Mouse (Mus musculus): ENCODE measurements around the gene Agfg1. TPM values are rescaled to one million over a fixed set of nuclear protein-coding genes. Genes with fewer than 3 reads are reported as not detected.

Agfg1 gene
- total RNA-seq (2021): 10 to 100 TPM; 80.4 to 83.2 TPM
- long read RNA-seq, experiment 1, full-length matches to known transcripts: 39 of 64 reads
- long read RNA-seq, experiment 1, partial matches to known transcripts: 0 of 64 reads
- long read RNA-seq, experiment 1, other reads (novel, unspliced or antisense): 25 of 64 reads
- long read RNA-seq, experiment 2, full-length matches to known transcripts: 33 of 71 reads
- long read RNA-seq, experiment 2, partial matches to known transcripts: 2 of 71 reads
- long read RNA-seq, experiment 2, other reads (novel, unspliced or antisense): 36 of 71 reads

DNA sequence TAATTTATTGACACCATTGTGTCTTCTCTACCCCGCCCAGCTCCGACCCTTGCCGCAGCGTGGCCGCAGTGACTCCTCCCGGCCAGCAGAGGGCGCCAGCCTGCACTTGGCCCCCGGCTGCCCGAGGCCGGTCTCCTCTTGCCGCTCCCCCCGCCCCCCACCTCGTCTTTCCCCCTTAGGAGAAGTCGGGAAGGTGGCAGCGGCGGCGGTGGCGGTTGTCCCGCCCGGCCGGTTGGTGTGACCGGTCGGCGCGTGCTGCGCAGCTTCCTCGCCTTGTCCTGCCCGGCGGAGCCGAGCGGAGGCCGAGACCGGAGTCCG lies at the start of gene Agfg1:
Agfg1 (plus strand) TSS at position 188 of the 318 bp plus-strand sequence.
- DNase-seq (ENCODE audit: low spot score in 2 of 2): peak; percentile 95 to 96

- DNase-seq (ENCODE audit: low spot score in 2 of 2): no peak
These were observed 48.2 kb upstream of the Agfg1 start for GRCm38 (mm10) chr1:82791105-82791504.

DNA sequence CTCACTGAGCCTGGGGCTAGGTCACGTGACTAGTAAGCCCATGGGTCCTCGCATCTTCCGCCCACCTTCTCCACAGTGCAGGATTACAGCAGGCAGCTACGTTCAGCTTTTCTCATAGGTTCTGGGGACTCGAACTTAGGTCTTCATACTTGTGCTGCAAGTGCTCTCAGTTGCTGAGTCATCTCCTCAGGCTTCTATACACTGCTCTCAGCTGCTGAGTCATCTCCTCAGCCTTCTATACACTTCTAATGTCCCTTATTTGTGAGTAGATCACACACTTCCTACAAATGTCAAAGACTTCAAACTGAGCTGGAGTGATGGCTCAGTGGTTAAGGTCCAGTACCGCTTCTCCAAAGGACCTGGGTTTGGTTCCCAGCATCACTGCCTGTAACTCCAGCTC lies 47.0 kb upstream of the Agfg1 start:
- DNase-seq (ENCODE audit: low spot score in 2 of 2): no peak

GRCm38 (mm10) chr1:82793110-82793509 lies 46.2 kb upstream of the Agfg1 start:
- no peak for DNase-seq (ENCODE audit: low spot score in 2 of 2)

DNA sequence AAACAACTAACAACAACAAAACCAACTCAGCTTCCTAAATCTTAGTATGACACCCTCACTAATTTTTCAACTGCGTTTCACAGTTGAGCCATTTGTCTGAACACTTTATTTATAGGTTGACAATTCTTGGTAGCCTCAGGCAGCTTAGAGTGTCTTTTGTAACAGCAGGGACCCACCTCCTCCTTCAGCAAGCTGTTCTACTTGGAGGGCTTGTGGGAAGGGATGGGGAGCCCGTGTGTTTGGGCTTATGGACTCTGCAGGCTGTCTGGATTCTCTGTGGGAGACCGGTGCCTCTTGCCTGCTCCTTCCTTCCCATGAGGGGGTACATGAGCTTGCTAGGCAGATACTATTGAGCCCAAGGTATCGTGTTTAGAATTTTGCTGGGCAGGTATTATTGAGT lies 45.3 kb upstream of the Agfg1 start:
- peak; percentile 31 to 55 for DNase-seq (ENCODE audit: low spot score in 2 of 2)

DNA sequence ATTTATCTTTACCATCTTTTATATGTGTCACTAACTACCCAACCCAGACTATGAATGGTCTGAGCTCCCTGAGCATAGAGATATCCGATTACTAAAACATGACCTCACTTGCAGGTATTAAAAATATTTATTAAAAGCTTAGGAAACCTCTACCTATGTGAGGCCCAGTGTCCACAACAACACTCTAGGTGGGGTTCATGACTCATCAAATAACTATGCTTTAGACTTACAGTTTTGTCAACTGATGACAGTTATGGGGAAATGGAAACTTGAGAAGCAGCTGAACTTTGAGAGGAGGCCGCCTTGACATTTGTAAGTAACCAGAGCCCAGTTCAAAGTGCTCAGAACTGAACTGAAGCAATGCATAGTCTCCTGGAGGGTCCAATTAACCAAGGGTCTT lies 44.1 kb upstream of the Agfg1 start:
- DNase-seq (ENCODE audit: low spot score in 2 of 2): no peak

GRCm38 (mm10) chr1:82795702-82796443 lies 43.4 kb upstream of the Agfg1 start:
- no peak for DNase-seq (ENCODE audit: low spot score in 2 of 2)

DNA sequence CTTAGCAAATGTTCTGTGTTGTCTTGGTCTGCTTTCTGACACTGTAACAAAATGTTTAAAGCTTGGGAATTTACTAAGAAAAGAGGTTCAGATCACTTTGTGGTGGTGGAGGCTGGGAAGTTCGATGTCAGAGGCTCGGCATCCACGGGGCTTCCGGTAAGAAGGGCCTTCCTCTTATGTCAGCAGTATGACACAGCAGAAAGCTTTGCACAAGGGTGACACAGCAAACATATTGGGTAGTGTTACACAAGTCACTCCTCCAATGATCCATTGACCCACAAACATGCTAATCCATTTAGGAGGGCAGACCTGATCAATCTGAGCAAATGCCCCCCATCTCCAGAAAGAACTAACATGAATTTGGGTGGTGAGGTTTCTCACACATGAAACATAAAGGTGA lies 42.2 kb upstream of the Agfg1 start:
- no peak for DNase-seq (ENCODE audit: low spot score in 2 of 2)

GRCm38 (mm10) chr1:82798304-82798703 lies 41.0 kb upstream of the Agfg1 start:
- DNase-seq (ENCODE audit: low spot score in 2 of 2): no peak

DNA sequence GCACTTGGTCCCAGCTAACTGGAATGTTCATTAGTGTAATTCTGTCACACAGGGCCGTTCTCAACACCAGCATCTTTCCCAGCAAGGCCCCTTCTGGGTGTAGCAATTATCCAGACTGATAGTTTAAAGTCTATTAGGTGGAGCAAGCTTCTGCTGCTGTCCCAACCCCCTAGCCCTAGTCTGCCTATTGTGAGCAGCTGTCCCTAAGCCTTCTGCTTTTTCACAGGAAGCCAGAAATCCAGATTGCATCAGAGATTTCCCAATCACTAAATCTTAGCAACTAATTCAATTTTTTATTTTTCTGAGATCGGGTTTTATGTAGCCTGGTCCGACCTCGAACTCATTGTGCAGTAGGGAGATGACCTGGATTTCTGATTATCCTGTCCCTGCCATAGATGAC lies 40.4 kb upstream of the Agfg1 start:
- peak in 1 of 2 experiments; percentile 36 for DNase-seq (ENCODE audit: low spot score in 2 of 2)

GRCm38 (mm10) chr1:82801105-82801783 lies 38.0 kb upstream of the Agfg1 start:
- DNase-seq (ENCODE audit: low spot score in 2 of 2): no peak

GRCm38 (mm10) chr1:82803608-82804007 lies 35.7 kb upstream of the Agfg1 start:
- no peak for DNase-seq (ENCODE audit: low spot score in 2 of 2)

DNA sequence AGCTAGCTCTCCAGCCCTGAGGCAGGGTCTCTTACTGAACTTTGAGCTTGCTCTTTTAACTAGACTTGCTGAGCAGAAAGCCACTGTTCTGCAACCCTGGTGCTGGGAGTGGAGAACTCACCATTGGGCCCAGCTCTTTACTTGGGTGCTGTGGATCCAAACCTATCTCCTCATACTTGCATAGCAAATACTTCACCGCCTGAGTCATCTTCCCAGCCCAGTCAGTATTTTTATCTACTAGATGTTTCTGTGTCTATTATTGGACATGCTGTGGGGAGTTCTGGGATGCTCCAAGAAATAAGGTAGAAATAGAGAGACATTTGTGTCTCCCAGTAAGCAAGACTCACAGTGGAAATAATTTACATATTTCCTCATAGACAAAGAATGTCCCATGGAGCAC lies 35.2 kb upstream of the Agfg1 start:
- no peak for DNase-seq (ENCODE audit: low spot score in 2 of 2)

GRCm38 (mm10) chr1:82806391-82806790 lies 32.9 kb upstream of the Agfg1 start:
- DNase-seq (ENCODE audit: low spot score in 2 of 2): no peak

- no peak for DNase-seq (ENCODE audit: low spot score in 2 of 2)
These were observed 32.1 kb upstream of the Agfg1 start for GRCm38 (mm10) chr1:82807206-82807605.

DNA sequence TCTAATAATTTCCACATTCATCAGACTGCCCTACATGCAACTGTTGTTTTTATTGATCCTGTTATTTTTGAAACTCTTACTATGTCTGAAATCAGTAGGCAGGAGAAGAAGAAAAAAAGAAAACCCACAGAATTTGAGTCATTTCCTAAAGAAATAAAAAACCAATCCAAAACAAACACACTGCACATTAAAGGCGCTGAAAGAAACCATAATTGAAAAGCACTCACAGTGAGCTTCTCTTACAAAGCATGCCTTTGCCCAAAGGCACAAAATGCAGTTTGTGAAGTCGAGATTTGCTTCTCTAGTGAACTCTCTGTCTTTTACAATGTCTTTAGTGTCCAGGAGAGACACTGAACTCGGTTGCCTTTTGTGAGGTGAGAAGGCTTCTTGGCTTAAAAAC lies 30.7 kb upstream of the Agfg1 start:
- DNase-seq (ENCODE audit: low spot score in 2 of 2): no peak

- DNase-seq (ENCODE audit: low spot score in 2 of 2): no peak
These were observed 27.5 kb upstream of the Agfg1 start for GRCm38 (mm10) chr1:82811766-82812165.

- DNase-seq (ENCODE audit: low spot score in 2 of 2): no peak
These were observed 23.2 kb upstream of the Agfg1 start for GRCm38 (mm10) chr1:82815941-82816716.

DNA sequence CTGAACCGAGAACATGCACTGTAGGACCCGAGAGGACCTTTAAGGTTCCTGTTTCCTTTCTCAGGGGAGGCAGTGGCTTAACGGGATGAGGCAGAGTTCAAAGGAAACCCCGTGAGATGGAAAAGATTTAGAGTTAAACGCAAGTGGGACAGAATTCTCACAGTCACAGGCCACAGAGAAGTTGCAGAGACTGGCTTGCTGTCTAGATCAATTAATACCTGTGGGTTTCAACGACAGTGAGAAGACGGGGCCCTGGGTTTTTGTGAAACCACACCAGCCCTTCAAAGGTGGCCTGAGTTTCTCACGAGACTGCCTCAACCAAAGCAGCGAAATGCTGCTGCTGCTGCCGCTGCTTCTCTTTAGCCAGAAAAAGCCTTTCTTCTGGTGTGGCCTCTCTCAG lies 19.9 kb upstream of the Agfg1 start:
- no peak for DNase-seq (ENCODE audit: low spot score in 2 of 2)

DNA sequence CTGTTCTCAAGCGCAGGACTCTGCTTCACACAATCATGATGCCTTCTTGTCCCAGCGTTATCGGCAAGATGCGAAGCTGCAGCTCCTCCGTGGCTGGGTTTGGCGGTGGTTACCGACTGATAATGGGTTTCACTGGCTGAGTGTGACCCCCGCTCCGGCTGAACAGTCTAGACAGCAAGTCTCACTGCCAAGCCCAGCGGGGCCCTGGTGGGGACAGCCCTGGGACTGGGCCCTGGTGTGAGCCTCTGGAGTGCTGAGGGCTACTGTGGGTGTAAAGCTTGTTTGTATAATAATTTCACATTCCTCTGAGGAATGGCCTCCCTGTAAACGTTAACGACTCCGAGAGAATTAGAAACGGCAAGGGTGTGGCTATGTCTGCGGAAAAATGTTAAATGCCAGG lies 19.1 kb upstream of the Agfg1 start:
- no peak for DNase-seq (ENCODE audit: low spot score in 2 of 2)

DNA sequence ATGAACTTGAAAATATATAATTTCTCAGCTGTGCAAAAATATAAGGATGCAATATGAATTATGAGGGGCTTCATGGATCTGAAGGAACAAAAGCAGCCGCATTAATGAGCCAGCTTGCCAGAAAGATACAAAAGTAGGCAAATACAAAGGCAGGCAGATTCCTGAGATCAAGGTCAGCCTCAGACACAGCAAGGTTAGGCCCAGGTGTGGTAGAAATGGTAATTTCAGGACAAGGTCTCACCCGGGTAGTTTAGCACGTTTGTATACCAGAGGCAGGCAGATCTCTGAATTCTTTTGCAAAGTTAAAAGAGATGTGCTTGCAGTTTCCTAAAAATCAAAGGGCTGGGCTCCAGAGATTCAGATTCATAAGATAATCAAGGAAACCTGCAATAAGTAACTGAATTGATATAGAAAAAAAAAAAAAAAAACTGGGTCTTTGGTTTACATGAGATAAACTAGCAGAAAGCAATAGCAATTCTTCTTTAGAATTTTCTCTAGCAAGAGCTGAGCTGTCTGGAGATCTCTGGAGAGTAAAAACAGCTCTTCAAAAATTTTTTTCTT lies 18.6 kb upstream of the Agfg1 start:
- no peak for DNase-seq (ENCODE audit: low spot score in 2 of 2)
